Mouse (Mus musculus) monocyte, adult 59 days (primary cell): ENCODE measurements around the gene Kcnj8. TPM values are rescaled to one million over a fixed set of nuclear protein-coding genes. Genes with fewer than 3 reads are reported as not detected.

Experiments
- total RNA-seq, 2 experiments: library from RNA; stranded (reverse); gene quantifications; one replicate each; pipeline ENCODE4 v1.2.4; 2023

Kcnj8 gene
- not detected for total RNA-seq

GRCm38 (mm10) chr6:142571055-142571618 is at the start of gene Kcnj8:
Kcnj8 (minus strand) TSS chr6:142571614.

Other genes with a start within 250 kb of the Kcnj8 start
- gene Slco1a5, start 248.6 kb downstream of the Kcnj8 start, total RNA-seq = not detected
- 10 to 100 TPM; 17.1 to 17.7 TPM for gene Pyroxd1, start 226.0 kb downstream of the Kcnj8 start, total RNA-seq
- 10 to 100 TPM; 17.8 to 20.5 TPM for gene Recql, start 184.5 kb downstream of the Kcnj8 start, total RNA-seq
- gene Golt1b, start 184.4 kb downstream of the Kcnj8 start, total RNA-seq = 10 to 100 TPM; 21.5 to 24.0 TPM
- gene Spx, start 158.2 kb downstream of the Kcnj8 start, total RNA-seq = not detected
- not detected for gene Gys2, start 98.5 kb downstream of the Kcnj8 start, total RNA-seq
- 10 to 100 TPM; 38.4 to 43.9 TPM for gene Ldhb, start 63.7 kb downstream of the Kcnj8 start, total RNA-seq
- not detected for gene Abcc9, start 130.7 kb upstream of the Kcnj8 start, total RNA-seq
- 10 to 100 TPM; 47.3 to 52.5 TPM for gene Cmas, start 185.1 kb upstream of the Kcnj8 start, total RNA-seq
- gene Sult6b2, start 232.9 kb upstream of the Kcnj8 start, total RNA-seq = not detected